Mouse (Mus musculus) retina, embryonic 14.5 days (tissue): ENCODE results near the gene Ift43.

ENCODE experiments used
- DNase-seq: peaks from one replicate; pipeline ENCODE4 v3.0.0-alpha.2; 2015; ENCODE audit warnings: low spot score

Ift43 gene

GRCm38 (mm10) chr12:86078553-86079201, 3.7 kb upstream of the Ift43 start, which contains the start of gene Tgfb3:
Gene Tgfb3 (minus strand): TSS chr12:86079041.
- DNase-seq = peak; percentile 64

DNA sequence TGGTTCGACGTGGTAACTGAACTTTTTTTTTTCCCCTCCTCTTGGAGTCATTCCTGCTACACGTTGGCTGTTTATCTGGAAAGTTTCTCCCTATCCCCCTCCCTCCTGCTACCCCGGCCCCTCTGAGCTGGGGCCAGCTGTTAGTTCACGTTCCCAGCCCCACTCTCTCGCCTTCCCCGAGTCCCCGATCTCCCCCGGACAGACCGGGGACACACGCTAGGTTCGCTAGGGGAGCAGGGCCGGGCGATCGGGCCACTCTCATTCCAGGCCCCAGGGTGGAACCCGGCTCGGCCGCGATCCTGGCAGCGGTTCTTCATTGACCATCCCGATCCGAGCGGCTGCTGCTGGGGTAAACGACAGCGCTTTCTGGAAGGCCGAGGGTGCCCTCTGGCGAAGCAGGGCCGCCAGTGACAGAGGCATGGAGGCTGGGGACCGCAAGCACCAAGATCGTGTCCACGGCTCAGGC, 3.1 kb upstream of the Ift43 start:
- DNase-seq = peak; percentile 95

DNA sequence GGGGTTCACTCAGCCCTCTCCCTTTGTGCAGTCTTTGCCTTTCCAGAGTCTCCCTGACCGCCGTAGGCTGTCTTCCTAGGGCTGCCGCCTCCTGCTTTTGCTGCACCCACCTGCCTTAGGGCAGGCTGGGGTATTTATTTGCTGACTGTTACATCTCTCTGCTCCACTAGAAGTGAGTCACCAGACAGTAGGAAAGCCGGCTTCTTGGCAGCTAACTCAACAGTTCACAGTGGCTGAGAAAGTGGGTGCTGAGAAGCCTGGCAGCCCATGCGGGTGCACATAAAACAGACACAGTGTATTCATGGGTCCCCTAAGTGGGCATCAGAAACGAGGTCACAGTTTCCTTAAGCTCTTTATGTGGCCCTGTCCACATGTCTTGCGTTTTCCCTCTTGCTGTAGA, 3.5 kb downstream of the Ift43 start:
- no peak for DNase-seq

GRCm38 (mm10) chr12:86086550-86086949, 4.2 kb downstream of the Ift43 start:
- no peak for DNase-seq

DNA sequence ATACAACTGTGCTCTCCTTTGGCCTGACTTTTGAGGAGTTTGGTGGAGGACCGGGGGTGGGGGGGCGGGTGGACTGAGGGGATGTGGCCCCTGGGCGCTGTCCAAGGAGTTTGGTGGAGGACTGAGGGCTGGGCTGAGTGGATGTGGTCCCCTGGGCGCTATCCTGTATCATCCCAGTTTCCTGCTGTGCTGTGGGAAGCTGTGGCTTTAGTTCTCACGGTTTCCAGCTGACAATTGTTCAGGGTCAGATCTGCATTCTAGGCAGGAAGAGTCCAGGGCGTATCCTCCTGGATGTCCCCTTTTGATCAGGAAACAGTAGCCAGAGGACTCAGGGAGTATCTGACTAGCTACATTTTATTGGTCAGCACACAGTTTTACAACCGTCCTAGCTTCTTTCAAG, 5.7 kb downstream of the Ift43 start:
- no peak for DNase-seq

- no peak for DNase-seq
Observed at GRCm38 (mm10) chr12:86090764-86091163, 8.4 kb downstream of the Ift43 start.

DNA sequence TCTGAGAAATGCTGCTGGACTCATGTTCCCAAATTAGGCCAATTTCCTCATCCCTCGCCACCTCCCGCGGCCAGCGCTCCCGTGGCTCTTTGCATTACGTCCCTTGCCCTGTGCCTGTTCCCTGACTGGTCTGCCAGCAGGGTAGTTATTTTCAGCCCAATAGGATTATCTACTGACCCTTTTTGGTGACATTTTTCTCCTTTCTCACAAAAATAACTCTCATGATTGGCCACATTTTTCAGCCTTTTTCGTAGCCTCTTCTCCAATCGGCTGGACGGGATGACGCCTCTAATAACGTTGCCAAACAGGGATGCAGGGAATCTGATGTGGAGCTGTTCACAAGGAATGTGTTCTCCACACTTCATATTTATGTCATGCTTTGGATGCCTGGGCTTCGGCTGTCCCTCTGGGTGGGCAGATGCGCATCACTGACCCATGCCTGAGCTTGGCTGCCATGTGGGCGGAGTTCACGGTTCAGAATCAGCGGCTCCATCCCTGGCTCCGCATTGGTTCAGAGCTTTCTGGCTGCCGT, 9.3 kb downstream of the Ift43 start:
- peak; percentile 20 for DNase-seq

DNA sequence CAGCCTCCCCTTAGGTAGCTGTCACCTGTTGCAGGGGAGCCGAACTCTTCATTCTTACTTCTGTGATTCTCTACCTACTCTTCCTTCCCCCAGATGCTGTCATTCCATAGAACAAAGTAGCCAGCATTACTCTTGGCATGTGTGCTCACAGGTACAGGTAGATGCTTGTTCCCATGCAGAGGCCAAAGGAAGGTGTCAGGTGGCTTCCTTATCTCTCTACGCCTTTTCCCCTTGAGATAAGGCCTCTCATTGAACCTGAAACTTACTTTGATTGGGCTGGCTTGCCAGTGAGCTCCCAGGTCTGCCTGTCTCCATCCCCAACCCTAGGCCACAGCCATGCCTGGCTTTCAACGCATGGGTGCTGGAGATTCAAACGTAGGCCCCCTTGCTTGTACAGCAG, 11.7 kb downstream of the Ift43 start:
- DNase-seq = no peak

- no peak for DNase-seq
Observed at GRCm38 (mm10) chr12:86095806-86096205, 13.5 kb downstream of the Ift43 start.

DNA sequence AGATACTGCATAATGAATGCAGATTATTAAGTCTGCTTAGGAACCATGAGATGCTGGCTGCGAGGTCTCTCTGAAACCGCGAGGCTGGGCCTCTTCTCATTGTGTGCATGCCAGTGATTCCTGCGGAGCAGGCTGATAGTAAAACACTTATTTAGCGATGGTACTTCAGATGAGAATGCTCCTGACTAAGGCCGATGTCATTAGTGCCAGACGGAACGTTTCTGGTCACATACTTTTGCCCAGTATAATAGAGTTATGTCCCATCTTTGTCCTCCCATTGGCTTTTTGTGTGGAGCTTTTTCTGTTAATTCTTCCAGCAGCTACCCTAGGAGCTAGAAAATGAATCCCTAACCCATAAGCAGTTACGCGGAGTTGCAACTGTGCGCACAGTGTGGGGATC, 15.4 kb downstream of the Ift43 start:
- no peak for DNase-seq

GRCm38 (mm10) chr12:86100711-86101110, 18.4 kb downstream of the Ift43 start:
- no peak for DNase-seq

- DNase-seq = no peak
Observed at GRCm38 (mm10) chr12:86102686-86103085, 20.3 kb downstream of the Ift43 start.

GRCm38 (mm10) chr12:86103391-86103790, 21.1 kb downstream of the Ift43 start:
- no peak for DNase-seq

DNA sequence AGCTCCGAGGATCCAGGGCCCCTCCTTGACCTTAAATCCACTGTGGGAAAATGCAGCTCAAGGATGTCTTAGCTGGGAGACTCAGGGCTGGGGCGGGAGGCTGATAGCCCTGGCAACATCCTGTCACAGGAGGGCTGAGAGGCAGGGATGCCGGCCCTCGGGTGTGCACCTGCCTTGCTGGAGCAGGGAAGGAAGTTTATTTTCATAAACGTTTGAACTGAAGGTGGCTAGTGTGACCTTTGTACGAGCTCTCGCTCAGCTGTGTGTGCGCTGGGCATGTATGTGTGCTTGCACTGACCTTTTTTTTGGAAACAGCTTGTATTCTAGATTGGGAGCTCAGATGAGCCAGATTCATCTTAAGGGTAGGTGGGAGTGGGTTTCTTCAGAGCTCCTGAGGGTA, 21.5 kb downstream of the Ift43 start:
- DNase-seq = no peak

- DNase-seq = no peak
Observed at GRCm38 (mm10) chr12:86104297-86104696, 22.0 kb downstream of the Ift43 start.

GRCm38 (mm10) chr12:86105546-86105945, 23.2 kb downstream of the Ift43 start:
- DNase-seq = no peak

DNA sequence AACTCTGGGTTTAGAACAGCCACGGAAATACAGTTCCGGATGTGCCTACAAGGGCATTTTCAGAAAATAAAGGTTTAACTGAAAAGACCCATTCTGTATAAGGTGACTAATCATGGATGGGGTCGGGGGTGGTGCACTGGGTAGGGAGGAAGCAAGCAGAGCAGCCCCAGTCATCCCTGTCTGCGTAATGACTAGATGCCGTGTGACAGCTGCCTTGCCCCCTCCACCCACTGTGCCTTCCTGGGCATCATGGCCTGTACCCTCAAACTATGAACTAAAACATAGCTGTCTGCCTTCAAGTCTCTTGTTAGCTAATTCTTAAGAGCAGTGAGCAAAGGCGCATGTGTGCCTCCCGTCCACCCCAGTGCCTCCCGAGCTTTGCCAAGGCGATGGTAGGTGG, 23.7 kb downstream of the Ift43 start:
- no peak for DNase-seq

- DNase-seq = no peak
Observed at GRCm38 (mm10) chr12:86107645-86108044, 25.3 kb downstream of the Ift43 start.

DNA sequence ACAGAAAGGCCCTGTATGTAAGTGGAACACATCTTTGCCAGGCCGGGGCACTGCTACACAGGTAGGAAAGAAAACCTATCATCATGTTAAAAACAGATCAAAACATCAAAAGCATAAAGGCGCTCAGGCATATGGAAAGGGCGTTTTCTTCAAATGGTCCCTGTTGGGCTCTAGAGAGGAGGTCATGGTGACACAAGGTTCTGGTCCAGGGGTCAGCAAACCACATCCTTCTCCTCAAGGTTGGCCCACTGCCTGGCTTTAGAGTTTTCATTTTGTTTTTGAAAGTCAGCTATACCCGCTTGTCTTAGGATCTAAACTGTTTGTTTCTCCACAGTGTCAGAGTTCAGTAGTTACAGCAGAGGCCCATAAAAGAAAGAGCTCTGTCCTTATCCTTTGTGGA, 27.2 kb downstream of the Ift43 start:
- no peak for DNase-seq

DNA sequence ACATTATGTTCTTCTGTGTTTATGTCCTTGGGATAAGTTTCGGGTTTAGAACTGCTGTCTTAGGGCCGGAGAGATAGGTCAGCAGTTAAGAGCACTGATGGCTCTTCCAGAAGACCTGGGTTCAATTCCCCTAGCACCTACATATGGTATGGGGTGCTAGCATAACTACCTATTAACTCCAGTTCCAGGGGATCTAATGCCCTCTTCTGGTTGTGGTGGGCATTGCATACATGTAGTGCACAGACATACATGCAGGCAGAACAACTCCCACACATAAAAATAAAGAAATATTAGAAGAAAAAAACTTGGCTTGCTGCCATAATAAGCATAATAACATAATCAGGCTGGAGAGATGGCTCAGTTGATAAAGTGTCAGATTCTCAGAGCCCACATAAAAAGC, 28.3 kb downstream of the Ift43 start:
- DNase-seq = peak; percentile 32

- no peak for DNase-seq
Observed at GRCm38 (mm10) chr12:86116295-86116835, 34.0 kb downstream of the Ift43 start.

GRCm38 (mm10) chr12:86124016-86124415, 41.7 kb downstream of the Ift43 start:
- peak; percentile 11 for DNase-seq

GRCm38 (mm10) chr12:86128122-86128521, 45.8 kb downstream of the Ift43 start:
- DNase-seq = no peak

- no peak for DNase-seq
Observed at GRCm38 (mm10) chr12:86129005-86129404, 46.7 kb downstream of the Ift43 start.
